Mouse (Mus musculus) kidney, postnatal 25 days (tissue): ENCODE results near the gene Elmsan1.
A peak's percentile ranks its signal among the peaks of the same experiment; 100 is the strongest.
"Not testable (repeated sequence)": the region's sequence is repeated elsewhere in the genome, so short reads cannot be mapped to it uniquely, and the experiment has no call there.

ENCODE experiments used
- DNase-seq, 2 experiments: peaks; one replicate each; pipeline ENCODE4 v3.0.0; 2021; ENCODE audit warnings: mixed read lengths in 2 of 2

Elmsan1 gene

GRCm38 (mm10) chr12:84218289-84219120 lies at the start of gene Elmsan1:
Elmsan1 (minus strand) TSS chr12:84218881.
- peak; percentile 80 to 92 for DNase-seq

GRCm38 (mm10) chr12:84267264-84267663 lies 48.6 kb upstream of the Elmsan1 start:
- DNase-seq = no peak

- DNase-seq = no peak
Observed at GRCm38 (mm10) chr12:84260363-84260762, 41.7 kb upstream of the Elmsan1 start.

- DNase-seq = no peak
Observed at GRCm38 (mm10) chr12:84254886-84255285, 36.2 kb upstream of the Elmsan1 start.

- DNase-seq = no peak
Observed at GRCm38 (mm10) chr12:84252811-84253210, 34.1 kb upstream of the Elmsan1 start.

GRCm38 (mm10) chr12:84249217-84249616 lies 30.5 kb upstream of the Elmsan1 start:
- peak; percentile 81 to 86 for DNase-seq

GRCm38 (mm10) chr12:84245683-84246082 lies 27.0 kb upstream of the Elmsan1 start:
- DNase-seq = no peak

GRCm38 (mm10) chr12:84243076-84243770 lies 24.5 kb upstream of the Elmsan1 start:
- no peak for DNase-seq

GRCm38 (mm10) chr12:84237036-84237435 lies 18.4 kb upstream of the Elmsan1 start:
- DNase-seq = not testable (repeated sequence)

GRCm38 (mm10) chr12:84235981-84236752 lies 17.5 kb upstream of the Elmsan1 start:
- DNase-seq = peak in 1 of 2 experiments; percentile 52

GRCm38 (mm10) chr12:84235577-84235976 lies 16.9 kb upstream of the Elmsan1 start:
- no peak for DNase-seq

- no peak for DNase-seq
Observed at GRCm38 (mm10) chr12:84233488-84234100, 14.9 kb upstream of the Elmsan1 start.

- DNase-seq = no peak
Observed at GRCm38 (mm10) chr12:84226117-84226840, 7.6 kb upstream of the Elmsan1 start.

- peak; percentile 69 to 87 for DNase-seq
Observed at GRCm38 (mm10) chr12:84222405-84222961, 3.8 kb upstream of the Elmsan1 start.

- no peak for DNase-seq
Observed at GRCm38 (mm10) chr12:84220951-84221891, 2.5 kb upstream of the Elmsan1 start.

GRCm38 (mm10) chr12:84220515-84220914 lies 1.8 kb upstream of the Elmsan1 start:
- no peak for DNase-seq

- DNase-seq = no peak
Observed at GRCm38 (mm10) chr12:84219121-84219561, 460 bp upstream of the Elmsan1 start.

GRCm38 (mm10) chr12:84217508-84218131 lies 1.1 kb downstream of the Elmsan1 start:
- peak; percentile 43 to 66 for DNase-seq

GRCm38 (mm10) chr12:84217111-84217507 lies 1.6 kb downstream of the Elmsan1 start:
- no peak for DNase-seq
